In the genomic region with DNA sequence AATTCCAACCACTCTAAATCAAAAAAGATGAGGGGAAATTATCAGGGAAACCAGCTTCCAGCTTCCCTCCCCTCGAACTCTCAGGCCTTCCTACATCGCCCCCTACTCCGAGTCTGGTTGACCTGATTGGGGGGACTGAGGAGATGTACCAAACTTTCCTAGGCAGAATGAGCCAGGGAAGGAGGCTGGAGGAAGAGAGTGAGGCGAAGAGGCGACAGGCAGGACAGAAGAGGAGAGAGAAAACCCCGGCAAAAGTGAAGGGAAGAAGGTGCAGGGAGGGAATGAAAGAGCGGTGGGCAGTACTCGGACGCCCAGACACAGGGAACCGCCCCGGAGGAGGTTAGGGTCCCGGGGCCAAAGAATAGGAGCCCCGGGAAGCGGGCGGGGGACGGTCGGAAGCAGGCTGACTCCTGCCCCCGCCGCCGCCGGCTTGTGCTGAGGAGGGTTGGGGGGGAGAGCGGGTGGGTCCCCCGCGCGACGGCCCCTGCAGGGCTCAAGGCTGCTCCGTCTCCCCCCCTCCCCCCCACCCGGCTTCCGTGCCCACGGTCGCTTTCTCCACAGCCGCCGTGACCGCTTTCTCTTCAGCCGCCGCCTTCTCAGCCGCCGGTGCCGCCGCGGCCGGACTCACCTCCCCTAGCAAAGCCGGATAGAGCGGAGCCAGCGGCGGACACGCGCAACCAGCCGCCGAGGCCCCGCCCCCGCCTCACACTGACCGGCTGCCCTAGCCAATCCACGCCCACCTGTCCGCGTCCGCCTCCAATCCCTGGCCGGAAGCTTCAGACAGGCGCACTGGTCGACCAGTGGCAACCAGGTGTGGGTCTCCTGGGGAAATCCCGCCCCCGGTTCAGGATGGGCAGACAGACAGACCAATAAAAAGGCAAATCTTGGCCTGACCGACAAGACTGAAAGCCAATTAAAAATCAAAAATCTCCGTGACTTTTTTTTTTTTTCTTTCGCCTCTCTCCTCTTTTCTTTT, we compare ENCODE assay signal across 8 mouse cellular contexts. TPM values are rescaled to one million over a fixed set of nuclear protein-coding genes. Genes with fewer than 3 reads are reported as not detected.
DNase-seq lines count a peak whose midpoint lies in the region; ATAC-seq lines count a peak whose summit lies in the region.

Gene Nlk (minus strand): TSS at position 597 of the 976 bp plus-strand sequence.

- H3K4me2 ChIP-seq in heart, embryonic 13.5 days, result peak within 1 kb of the TSS; percentile 92
- peak within 1 kb of the TSS; percentile 79 for H3K4me2 ChIP-seq in liver, embryonic 12.5 days
- H3K4me2 ChIP-seq in stomach, embryonic 15.5 days, result peak within 1 kb of the TSS; percentile 77

- H3K9ac ChIP-seq in heart, embryonic 13.5 days, result peak within 1 kb of the TSS; percentile 96
- peak within 1 kb of the TSS; percentile 88 for H3K9ac ChIP-seq in liver, embryonic 12.5 days
- peak within 1 kb of the TSS; percentile 80 for H3K9ac ChIP-seq in stomach, embryonic 15.5 days

- 0 out of 2 replicates have a peak, but pooled peaks cover 6% of the 10 kb centered on the region for H3K36me3 ChIP-seq in heart, embryonic 13.5 days
- 0 out of 2 replicates have a peak, but pooled peaks cover 4% of the 10 kb centered on the region for H3K36me3 ChIP-seq in liver, embryonic 12.5 days
- H3K36me3 ChIP-seq in stomach, embryonic 15.5 days, result no peaks in the 10 kb centered on the region

- 0 out of 2 replicates have a peak, but pooled peaks cover 3% of the 10 kb centered on the region for H3K27me3 ChIP-seq in heart, embryonic 13.5 days (replicated peaks)
- peaks cover 6% of the 10 kb centered on the region for H3K27me3 ChIP-seq in liver, embryonic 12.5 days (replicated peaks)
- no peaks in the 10 kb centered on the region for H3K27me3 ChIP-seq in stomach, embryonic 15.5 days (replicated peaks)

- no peaks in the 10 kb centered on the region for H3K9me3 ChIP-seq in heart, embryonic 13.5 days
- H3K9me3 ChIP-seq in liver, embryonic 12.5 days (replicated peaks), result no peaks in the 10 kb centered on the region
- H3K9me3 ChIP-seq in stomach, embryonic 15.5 days, result no peaks in the 10 kb centered on the region

- H3K27ac ChIP-seq in brown adipose tissue, adult 24 weeks (replicated peaks; ENCODE audit: low read depth, low read length), result peak within 1 kb of the TSS; percentile 10; the same call in 1 of the 2 replicates
- H3K27ac ChIP-seq in heart, embryonic 13.5 days (replicated peaks), result peak within 1 kb of the TSS; percentile 90
- peak within 1 kb of the TSS; percentile 80 for H3K27ac ChIP-seq in liver, embryonic 12.5 days
- peak within 1 kb of the TSS; percentile 87 for H3K27ac ChIP-seq in stomach, embryonic 15.5 days

- peak; percentile 96 for DNase-seq in CD4-positive, CD25-positive, alpha-beta regulatory T cell, adult 2 months (ENCODE audit: low read depth, low spot score)
- peak; percentile 81 for DNase-seq in fat pad, adult 2 months (ENCODE audit: extremely low read depth, low read depth, low spot score)
- DNase-seq in kidney, postnatal 10 days, result peak; percentile 100
- peak; percentile 99 for DNase-seq in natural killer cell, adult 2 months (ENCODE audit: low spot score in 2 of 2)

- under 1% methylated on average over 35 of the region's 65 CpGs for WGBS in heart, embryonic 13.5 days
- under 1% methylated on average over 41 of the region's 65 CpGs for WGBS in liver, embryonic 12.5 days (ENCODE audit: insufficient replicate concordance)
- WGBS in stomach, embryonic 15.5 days, result under 1% methylated on average over 52 of the region's 65 CpGs

- H3K4me1 ChIP-seq in brown adipose tissue, adult 24 weeks (ENCODE audit: control insufficient read depth, insufficient read depth, insufficient read length, low read length), result peaks cover 11% of the 10 kb centered on the region
- H3K4me1 ChIP-seq in heart, embryonic 13.5 days, result peaks cover 45% of the 10 kb centered on the region
- H3K4me1 ChIP-seq in liver, embryonic 12.5 days, result peaks cover 36% of the 10 kb centered on the region
- peaks cover 18% of the 10 kb centered on the region for H3K4me1 ChIP-seq in stomach, embryonic 15.5 days

- peak; percentile 100 for ATAC-seq in heart, embryonic 13.5 days (ENCODE audit: extremely low read depth, insufficient number of reproducible peaks, low FRiP score, low TSS enrichment)
- ATAC-seq in liver, embryonic 12.5 days, result peak; percentile 100
- ATAC-seq in stomach, embryonic 15.5 days (ENCODE audit: insufficient read depth, low FRiP score, low read depth), result peak; percentile 99

- H3K4me3 ChIP-seq in brown adipose tissue, adult 24 weeks (ENCODE audit: insufficient read depth, low read depth, low read length), result peak within 1 kb of the TSS; percentile 62
- H3K4me3 ChIP-seq in heart, embryonic 13.5 days, result peak within 1 kb of the TSS; percentile 92
- peak within 1 kb of the TSS; percentile 80 for H3K4me3 ChIP-seq in liver, embryonic 12.5 days
- peak within 1 kb of the TSS; percentile 84 for H3K4me3 ChIP-seq in stomach, embryonic 15.5 days (replicated peaks)

RNA-seq across cellular contexts. Expression of gene Nlk, which starts in this region (rescaled TPM):
- polyA plus RNA-seq in brown adipose tissue, adult 24 weeks (2012; ENCODE audit: insufficient read depth, insufficient read length, missing spikeins), result 16.8 and 20.5 TPM in 2 replicates
- 11.4 and 11.5 TPM in 2 replicates for polyA plus RNA-seq in heart, embryonic 13.5 days (2015; fragmentation: Nextera tagmentation; extraction: Ambion mirVana)
- polyA plus RNA-seq in liver, embryonic 12.5 days (2016; fragmentation: Nextera tagmentation; extraction: Ambion mirVana), result 7.6 and 8.6 TPM in 2 replicates
- 9.2 and 11.8 TPM in 2 replicates for polyA plus RNA-seq in stomach, embryonic 15.5 days (2015; fragmentation: Nextera tagmentation; extraction: Ambion mirVana)

Comparison
In these comparisons a context has a peak if more than half of its experiments do, and no peak if none do; other contexts are left out.
1. Peak in every context shown above with its lines: DNase-seq, ATAC-seq, H3K4me3 ChIP-seq and H3K27ac ChIP-seq.
2. H3K27ac ChIP-seq: peak in every context shown above with its lines; median percentile 90 in heart, embryonic 13.5 days; 87 in stomach, embryonic 15.5 days; 80 in liver, embryonic 12.5 days; 10 in brown adipose tissue, adult 24 weeks.